In the genomic region with DNA sequence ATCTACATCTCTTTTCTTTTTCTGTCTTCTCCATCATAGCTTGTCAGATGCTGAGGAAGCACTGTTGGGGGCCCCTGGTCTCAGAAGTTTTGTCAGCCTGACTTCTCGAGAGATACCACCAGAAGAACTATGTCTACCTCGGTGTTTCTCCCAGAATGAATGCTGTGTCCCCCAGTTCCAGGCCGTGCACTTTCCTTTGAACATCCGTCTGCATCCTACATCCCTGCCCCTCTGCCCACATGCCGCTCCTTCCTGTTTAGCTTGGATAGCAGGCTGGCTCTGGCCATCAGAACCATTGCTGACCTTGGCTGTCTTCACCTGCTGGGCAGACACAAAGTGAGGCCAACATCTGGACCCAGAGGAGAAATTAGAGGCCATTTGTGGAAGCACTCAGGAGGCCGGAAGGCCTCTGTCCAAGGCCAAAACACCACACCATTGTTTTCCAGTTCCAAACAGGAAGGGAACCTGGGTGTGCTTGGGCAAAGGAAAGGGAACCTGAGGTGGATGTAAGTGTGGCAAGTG, we compare ENCODE assay signal across 18 mouse cellular contexts. TPM values are rescaled to one million over a fixed set of nuclear protein-coding genes. Genes with fewer than 3 reads are reported as not detected.
A peak's percentile ranks its signal among the peaks of the same experiment; 100 is the strongest.
DNase-seq lines count a peak whose midpoint lies in the region; ATAC-seq and TF ChIP-seq lines count a peak whose summit lies in the region.
"Had no signal": no experiment of that assay in that cellular context is flagged by ENCODE, and none has a peak within 500 bp of the region (broad histone marks: within the 10 kb centered on the region; RNA-seq: fewer than 3 reads in every experiment).

No protein-coding gene starts in this region.

- H3K4me3 ChIP-seq in lung, embryonic 15.5 days, result no peak overlapping the region
- no peak overlapping the region for H3K4me3 ChIP-seq in lung, adult 2 months (replicated peaks; ENCODE audit: extremely low read depth, low read depth, low read length)
- peak overlapping the region; percentile 1; the same call in 1 of the 2 replicates for H3K4me3 ChIP-seq in heart, postnatal 0 days (ENCODE audit: low read depth, low read length)
- H3K4me3 ChIP-seq: embryonic facial prominence, embryonic 12.5 days; forebrain, embryonic 12.5 days; hindbrain, embryonic 10.5 days had no signal

- H3K27ac ChIP-seq in lung, embryonic 15.5 days, result peak overlapping the region; percentile 61
- H3K27ac ChIP-seq in heart, postnatal 0 days (ENCODE audit: low read depth), result peak overlapping the region; percentile 68
- H3K27ac ChIP-seq: embryonic facial prominence, embryonic 12.5 days; forebrain, embryonic 12.5 days; hindbrain, embryonic 10.5 days had no signal

- H3K36me3 ChIP-seq in lung, embryonic 15.5 days, result no peaks in the 10 kb centered on the region
- no peaks in the 10 kb centered on the region for H3K36me3 ChIP-seq in heart, postnatal 0 days (replicated peaks; ENCODE audit: control insufficient read depth, insufficient read depth, low read length)
- H3K36me3 ChIP-seq: embryonic facial prominence, embryonic 12.5 days; forebrain, embryonic 12.5 days; hindbrain, embryonic 10.5 days had no signal

- 0 out of 2 replicates have a peak, but pooled peaks have one; percentile 33 for TF ChIP-seq EP300 in heart, postnatal 0 days (IDR thresholded peaks at IDR 0.05; ENCODE audit: low read depth)

- H3K4me2 ChIP-seq in lung, embryonic 15.5 days, result no peak overlapping the region
- H3K4me2 ChIP-seq in heart, postnatal 0 days (ENCODE audit: low read depth, low read length), result peak overlapping the region; percentile 22; the same call in 1 of the 2 replicates
- H3K4me2 ChIP-seq: embryonic facial prominence, embryonic 12.5 days; forebrain, embryonic 12.5 days; liver, embryonic 11.5 days had no signal

- 63% methylated on average over 6 of the region's 6 CpGs for WGBS in lung, embryonic 15.5 days
- 55% methylated on average over 6 of the region's 6 CpGs for WGBS in lung, adult 2 months
- 58% methylated on average over 6 of the region's 6 CpGs for WGBS in heart, postnatal 0 days

- H3K27me3 ChIP-seq in lung, embryonic 15.5 days, result no peaks in the 10 kb centered on the region
- H3K27me3 ChIP-seq in heart, postnatal 0 days (ENCODE audit: control insufficient read depth, insufficient read depth, low read length), result no peaks in the 10 kb centered on the region
- H3K27me3 ChIP-seq: embryonic facial prominence, embryonic 12.5 days; forebrain, embryonic 12.5 days had no signal

- H3K9me3 ChIP-seq in lung, embryonic 15.5 days, result no peaks in the 10 kb centered on the region
- no peaks in the 10 kb centered on the region for H3K9me3 ChIP-seq in heart, postnatal 0 days (replicated peaks; ENCODE audit: control insufficient read depth, low read length)
- H3K9me3 ChIP-seq: embryonic facial prominence, embryonic 12.5 days; forebrain, embryonic 12.5 days; hindbrain, embryonic 10.5 days had no signal

- no peak overlapping the region for H3K9ac ChIP-seq in lung, embryonic 15.5 days
- H3K9ac ChIP-seq in heart, postnatal 0 days (replicated peaks; ENCODE audit: low read depth, low read length), result no peak overlapping the region
- H3K9ac ChIP-seq: embryonic facial prominence, embryonic 12.5 days; forebrain, embryonic 12.5 days had no signal

- TF ChIP-seq POLR2A in lung, adult 2 months (IDR thresholded peaks at IDR 0.05; ENCODE audit: borderline replicate concordance, extremely low read depth, low read depth, low read length), result no peak

- no peak for TF ChIP-seq CTCF in lung, adult 2 months (IDR thresholded peaks at IDR 0.05; ENCODE audit: insufficient read depth, low read length)
- no peak for TF ChIP-seq CTCF in heart, postnatal 0 days (IDR thresholded peaks at IDR 0.05; ENCODE audit: low read depth)

- DNase-seq in adrenal gland, adult (ENCODE audit: inconsistent age in 2 of 2, low spot score in 1 of 2), result peak; percentile 26 to 57
- DNase-seq in adrenal gland, postnatal 4 days (ENCODE audit: low spot score in 2 of 2), result no peak
- no peak for DNase-seq in lung, adult 2 months
- no peak for DNase-seq in heart, postnatal 0 days (ENCODE audit: low spot score)
- peak; percentile 64 for DNase-seq in thymus, postnatal 14 days
- no peak for DNase-seq in Muller cell, postnatal 12 days (ENCODE audit: inconsistent ontology term)
- DNase-seq: cerebellum, adult 8-10 months; gastrocnemius, postnatal 14 days; kidney, postnatal 4 days; right cerebral cortex, postnatal 14 days had no signal

- no peak for ATAC-seq in lung, embryonic 15.5 days (ENCODE audit: borderline replicate concordance, extremely low read depth, low FRiP score, low TSS enrichment)
- peak; percentile 54; the same call in 1 of the 2 replicates for ATAC-seq in heart, postnatal 0 days (ENCODE audit: insufficient read depth, low read depth)
- no peak for ATAC-seq in erythroid progenitor cell, adult 5-6 weeks (replicated peaks; ENCODE audit: low FRiP score, poor library complexity, severe bottlenecking)

- H3K4me1 ChIP-seq in lung, embryonic 15.5 days, result no peaks in the 10 kb centered on the region; the same call in 1 of the 2 replicates
- H3K4me1 ChIP-seq in lung, adult 2 months (ENCODE audit: control insufficient read depth, insufficient read depth, low read length), result peaks cover 5% of the 10 kb centered on the region
- peaks cover 10% of the 10 kb centered on the region; the same call in 1 of the 2 replicates for H3K4me1 ChIP-seq in heart, postnatal 0 days (ENCODE audit: control insufficient read depth, insufficient read depth)
- H3K4me1 ChIP-seq: embryonic facial prominence, embryonic 12.5 days; forebrain, embryonic 12.5 days had no signal

RNA-seq across cellular contexts. Expression of gene Dgke, which starts 0.7 kb away (rescaled TPM):
- 10 to 100 TPM; 11.3 to 14.2 TPM for total RNA-seq in adrenal gland, postnatal 4 days (2021)
- polyA plus RNA-seq in lung, embryonic 15.5 days (2015; fragmentation: Nextera tagmentation; extraction: Ambion mirVana), result 5.5 and 5.8 TPM in 2 replicates
- polyA plus RNA-seq in lung, adult 2 months (2012; rRNA removed), result 8.2 and 9.4 TPM in 2 replicates
- 12.6 and 15.7 TPM in 2 replicates for total RNA-seq in heart, postnatal 0 days (2014; rRNA removed; ENCODE audit: low replicate concordance)
- polyA plus RNA-seq in heart, postnatal 0 days (2015; fragmentation: Nextera tagmentation; extraction: Ambion mirVana), result 4.7 and 5.3 TPM in 2 replicates
- 0.72 and 0.84 TPM in 2 replicates for total RNA-seq in erythroid progenitor cell, adult 5-6 weeks (2015; ENCODE audit: low replicate concordance)
- total RNA-seq in erythroid progenitor cell, adult 5-6 weeks (2017; ENCODE audit: low replicate concordance), result 1.8 and 2.2 TPM in 2 replicates

RNA-seq across cellular contexts. Expression of gene Gm525, which starts 6.3 kb away (rescaled TPM):
- under 1 TPM in 1 of 2 experiments, not detected in 1; 0.62 TPM for total RNA-seq in adrenal gland, postnatal 4 days (2021)
- polyA plus RNA-seq in lung, embryonic 15.5 days (2015; fragmentation: Nextera tagmentation; extraction: Ambion mirVana), result 0.53 and 2.2 TPM in 2 replicates
- polyA plus RNA-seq in lung, adult 2 months (2012; rRNA removed), result 0.76 and 1.0 TPM in 2 replicates
- not detected in 2 replicates for total RNA-seq in heart, postnatal 0 days (2014; rRNA removed; ENCODE audit: low replicate concordance)
- polyA plus RNA-seq in heart, postnatal 0 days (2015; fragmentation: Nextera tagmentation; extraction: Ambion mirVana), result not detected in 2 replicates
- not detected in 2 replicates for total RNA-seq in erythroid progenitor cell, adult 5-6 weeks (2015; ENCODE audit: low replicate concordance)
- total RNA-seq in erythroid progenitor cell, adult 5-6 weeks (2017; ENCODE audit: low replicate concordance), result not detected in 2 replicates
- total RNA-seq: gastrocnemius, postnatal 14 days; left cerebral cortex, adult 8-10 months; megakaryocyte-erythroid progenitor cell, adult 5-6 weeks had no signal
- polyA plus RNA-seq: forebrain, embryonic 12.5 days; hindbrain, embryonic 10.5 days; liver, embryonic 11.5 days had no signal

Comparison
In these comparisons a context has a peak if more than half of its experiments do, and no peak if none do; other contexts are left out.
1. DNase-seq: peak in adrenal gland, adult (2 of 2) and thymus, postnatal 14 days (single experiment); none in adrenal gland, postnatal 4 days (0 of 2), lung, adult 2 months (single experiment), heart, postnatal 0 days (single experiment) and Muller cell, postnatal 12 days (single experiment).